Mouse (Mus musculus) lung, embryonic 14.5 days (tissue): ENCODE measurements at regions not wholly inside any gene's neighbourhood (a gene's known extent, or its start where the extent isn't known, plus 50 kb on each side); places are given as distances from the start of the nearest gene placed in this dataset.

Experiments
- ATAC-seq: fragments of 200-750 bp; cut with Nextera tagmentation; 2 replicates; pipeline ENCODE4 v1.8.0; 2017; ENCODE audit warnings: mild to moderate bottlenecking, moderate TSS enrichment, moderate library complexity; ENCODE audit not compliant: insufficient read depth
- DNase-seq: peaks from one replicate; pipeline ENCODE4 v3.0.0-alpha.2; 2015
- H3K27ac ChIP-seq: fragments of 300-500 bp; sonication (generic); 2 replicates; pipeline ENCODE4 v1.5.1; 2014; ENCODE audit warnings: low read depth, mild to moderate bottlenecking, moderate library complexity
- H3K27me3 ChIP-seq: fragments of 300-500 bp; sonication (generic); 2 replicates; pipeline ENCODE4 v1.6.1; 2014; ENCODE audit warnings: low read length, control low read depth; ENCODE audit not compliant: insufficient read depth
- H3K36me3 ChIP-seq: fragments of 300-500 bp; sonication (generic); 2 replicates; pipeline ENCODE4 v1.6.1; 2014; ENCODE audit warnings: control low read depth; ENCODE audit not compliant: insufficient read depth
- H3K4me1 ChIP-seq: fragments of 300-500 bp; sonication (generic); 2 replicates; pipeline ENCODE4 v1.6.1; 2014; ENCODE audit warnings: antibody characterized with exemption, control low read depth; ENCODE audit not compliant: insufficient read depth
- H3K4me2 ChIP-seq: fragments of 300-500 bp; sonication (generic); 2 replicates; pipeline ENCODE4 v1.6.1; 2014; ENCODE audit warnings: mild to moderate bottlenecking
- H3K4me3 ChIP-seq: fragments of 300-500 bp; sonication (generic); 2 replicates; pipeline ENCODE4 v1.5.1; 2014; ENCODE audit warnings: low read depth, low read length
- H3K9ac ChIP-seq: fragments of 300-500 bp; sonication (generic); 2 replicates; pipeline ENCODE4 v1.6.1; 2014
- H3K9me3 ChIP-seq: fragments of 300-500 bp; sonication (generic); 2 replicates; pipeline ENCODE4 v1.6.1; 2016; ENCODE audit warnings: low read depth, low read length, control low read depth
- CTCF ChIP-seq: IDR thresholded peaks from 2 replicates; pipeline ENCODE4 v1.5.1; 2016; ENCODE audit warnings: antibody characterized with exemption, low read depth
- WGBS: fragments of 180-500 bp; shearing (Covaris S2); extraction: QIAGEN DNeasy Blood & Tissue Kit; methylation state at CpG from one replicate; pipeline ENCODE4 v1.1.7; 2014; 5-methylcytosine and 5-hydroxymethylcytosine counted together

GRCm38 (mm10) chr1:191454604-191455003 lies 51.5 kb upstream of the Ppp2r5a start:
- Histone ChIP-seq H3K9ac (no peak overlapping the region), H3K36me3 (no peaks in the 10 kb centered on the region), H3K4me1 (peaks cover 18% of the 10 kb centered on the region), H3K9me3 (no peaks in the 10 kb centered on the region), H3K4me3 (no peak overlapping the region), H3K4me2 (no peak overlapping the region), H3K27ac (peak overlapping the region; percentile 73; the same call in 1 of the 2 replicates), H3K27me3 (no peaks in the 10 kb centered on the region)
- DNase-seq (peak; percentile 35), ATAC-seq (peak; percentile 64; the same call in 1 of the 2 replicates)
- 21% methylated on average over 3 of the region's 3 CpGs for WGBS
- no peak for TF ChIP-seq CTCF

GRCm38 (mm10) chr1:191453589-191453988 lies 50.5 kb upstream of the Ppp2r5a start:
- Histone ChIP-seq H3K4me2 (no peak overlapping the region), H3K27me3 (no peaks in the 10 kb centered on the region), H3K4me1 (peaks cover 13% of the 10 kb centered on the region), H3K9ac (no peak overlapping the region), H3K4me3 (no peak overlapping the region), H3K9me3 (no peaks in the 10 kb centered on the region), H3K27ac (0 out of 2 replicates have a peak overlapping the region, but pooled peaks have one; percentile 30), H3K36me3 (no peaks in the 10 kb centered on the region)
- DNase-seq, result peak; percentile 88
- no peak for ATAC-seq
- 18% methylated on average over 3 of the region's 3 CpGs for WGBS
- no peak for TF ChIP-seq CTCF
